Mouse (Mus musculus) erythroid progenitor cell, adult 5-6 weeks (primary cell): Measurements from ENCODE around the gene Fosl2. TPM values are rescaled to one million over a fixed set of nuclear protein-coding genes. Genes with fewer than 3 reads are reported as not detected.

ENCODE experiments used
- total RNA-seq, 2 experiments: library from RNA; stranded (forward) in 1 of 2; stranded (reverse) in 1 of 2; fragments of 150-400 nt in 1 of 2; fragments of 186-747, 209-891 nt in 1 of 2; gene quantifications; 2 replicates each; pipeline versions ENCODE4 v1.2.3 to v1.2.4; 2015 to 2017; ENCODE audit warnings: low replicate concordance in 2 of 2

Fosl2 gene
- total RNA-seq, 2 experiments from 2014 or later, result 2.9 to 12.2 TPM

Other genes starting within 250 kb of the Fosl2 start
- gene Plb1, start 96.9 kb downstream of the Fosl2 start, total RNA-seq (2015; ENCODE audit: low replicate concordance), result not detected in 2 replicates
- not detected in 2 replicates for gene Plb1, start 96.9 kb downstream of the Fosl2 start, total RNA-seq (2017; ENCODE audit: low replicate concordance)